Mouse (Mus musculus): ENCODE measurements around the gene Dnajc16.

- TF ChIP-seq CTCF (conservative IDR thresholded peaks at IDR 0.05; ENCODE audit: low read length) (no peak), NANOG (IDR thresholded peaks at IDR 0.05; ENCODE audit: borderline replicate concordance, low read length) (no peak), POU5F1 (IDR thresholded peaks at IDR 0.05; ENCODE audit: borderline replicate concordance, low read length) (no peak)
Measured at GRCm38 (mm10) chr4:141713598-141714142, 77.1 kb downstream of the Dnajc16 start.

Measured in E14TG2a.4 (cell line).